Mouse (Mus musculus): ENCODE results near the gene Gm14139. TPM values are rescaled to one million over a fixed set of nuclear protein-coding genes. Genes with fewer than 3 reads are reported as not detected.
"Not testable (repeated sequence)": the region's sequence is repeated elsewhere in the genome, so short reads cannot be mapped to it uniquely, and the experiment has no call there.

Gene Gm14139
- polyA plus RNA-seq, 1 experiment from 2014 or later: not detected

- Histone ChIP-seq H3K4me3 (ENCODE audit: low read depth, low read length) (peak within 1 kb of the TSS; percentile 35), H3K9ac (replicated peaks; ENCODE audit: low read depth, low read length) (0 out of 2 replicates have a peak within 1 kb of the TSS, but pooled peaks have one; percentile 14), H3K4me2 (replicated peaks; ENCODE audit: low read depth, low read length) (peak within 1 kb of the TSS; percentile 36)
- ATAC-seq (ENCODE audit: insufficient number of reproducible peaks, insufficient read depth, low FRiP score, low read depth): peak; percentile 100
- not testable (repeated sequence) for H3K27ac ChIP-seq (ENCODE audit: low read length); H3K4me1 ChIP-seq (ENCODE audit: control insufficient read depth, insufficient read depth, low read length); H3K36me3 ChIP-seq (ENCODE audit: control insufficient read depth, insufficient read depth, low read length); H3K27me3 ChIP-seq (ENCODE audit: control insufficient read depth, insufficient read depth, low read length); H3K9me3 ChIP-seq (ENCODE audit: control insufficient read depth, low read depth, low read length)
- 2% methylated on average over 15 of the region's 15 CpGs for WGBS
Measured at GRCm38 (mm10) chr2:150217600-150218362, 36.2 kb downstream of the Gm14139 start, which contains the start of gene Zfp937. Gene Zfp937, plus strand, starts transcription at chr2:150218073.

DNA sequence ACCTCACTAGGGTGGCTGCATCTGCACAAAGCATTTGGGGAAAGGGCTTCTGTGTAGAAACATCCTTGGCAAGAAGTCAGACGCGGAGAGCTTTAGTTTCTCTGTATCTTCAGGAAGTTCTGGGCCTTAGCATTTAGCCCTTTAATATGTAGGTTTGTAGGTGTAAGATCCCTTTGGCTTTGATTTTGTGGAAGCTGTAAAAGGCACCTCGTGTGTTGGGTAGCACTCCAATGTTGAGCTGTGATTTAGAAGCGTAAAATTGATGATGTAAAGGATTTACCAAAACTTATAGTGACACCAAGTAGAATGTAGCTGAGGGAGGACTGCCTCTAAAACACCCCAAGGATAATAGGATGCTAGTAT is 36.8 kb downstream of the Gm14139 start:
- not testable (repeated sequence) for H3K27ac ChIP-seq (ENCODE audit: low read length); H3K4me1 ChIP-seq (ENCODE audit: control insufficient read depth, insufficient read depth, low read length); H3K27me3 ChIP-seq (ENCODE audit: control insufficient read depth, insufficient read depth, low read length); H3K36me3 ChIP-seq (ENCODE audit: control insufficient read depth, insufficient read depth, low read length); H3K9me3 ChIP-seq (ENCODE audit: control insufficient read depth, low read depth, low read length)
- 0% methylated on average over 2 of the region's 4 CpGs for WGBS
- H3K4me3 ChIP-seq (ENCODE audit: low read depth, low read length): peak overlapping the region; percentile 35
- H3K4me2 ChIP-seq (replicated peaks; ENCODE audit: low read depth, low read length): peak overlapping the region; percentile 36
- ATAC-seq (ENCODE audit: insufficient number of reproducible peaks, insufficient read depth, low FRiP score, low read depth): peak; percentile 16; the same call in 1 of the 2 replicates
- 0 out of 2 replicates have a peak overlapping the region, but pooled peaks have one; percentile 14 for H3K9ac ChIP-seq (replicated peaks; ENCODE audit: low read depth, low read length)

GRCm38 (mm10) chr2:150223263-150223662 is 41.7 kb downstream of the Gm14139 start:
- H3K4me3 ChIP-seq (ENCODE audit: low read depth, low read length); H3K36me3 ChIP-seq (ENCODE audit: control insufficient read depth, insufficient read depth, low read length); H3K4me2 ChIP-seq (replicated peaks; ENCODE audit: low read depth, low read length); H3K4me1 ChIP-seq (ENCODE audit: control insufficient read depth, insufficient read depth, low read length); H3K9me3 ChIP-seq (ENCODE audit: control insufficient read depth, low read depth, low read length); H3K9ac ChIP-seq (replicated peaks; ENCODE audit: low read depth, low read length); H3K27ac ChIP-seq (ENCODE audit: low read length); ATAC-seq (ENCODE audit: insufficient number of reproducible peaks, insufficient read depth, low FRiP score, low read depth); H3K27me3 ChIP-seq (ENCODE audit: control insufficient read depth, insufficient read depth, low read length): not testable (repeated sequence)

Other genes with a start within 250 kb of the Gm14139 start
- 9.3 and 10.5 TPM in 2 replicates for gene Zfp120, start 45.0 kb upstream of the Gm14139 start, polyA plus RNA-seq (2014; fragmentation: Nextera tagmentation; extraction: Ambion mirVana)
- not detected in 2 replicates for gene Gm10770, start 2.1 kb upstream of the Gm14139 start, polyA plus RNA-seq (2014; fragmentation: Nextera tagmentation; extraction: Ambion mirVana)
- gene Zfp937, start 36.3 kb downstream of the Gm14139 start, polyA plus RNA-seq (2014; fragmentation: Nextera tagmentation; extraction: Ambion mirVana): 10.7 TPM in 2 replicates
- 5.4 and 5.9 TPM in 2 replicates for gene Gm21994, start 73.8 kb downstream of the Gm14139 start, polyA plus RNA-seq (2014; fragmentation: Nextera tagmentation; extraction: Ambion mirVana)
- not detected in 2 replicates for gene Gm14124, start 75.8 kb downstream of the Gm14139 start, polyA plus RNA-seq (2014; fragmentation: Nextera tagmentation; extraction: Ambion mirVana)
- gene Gm10130, start 141.9 kb downstream of the Gm14139 start, polyA plus RNA-seq (2014; fragmentation: Nextera tagmentation; extraction: Ambion mirVana): 3.0 and 3.1 TPM in 2 replicates
- 10.0 and 12.2 TPM in 2 replicates for gene 3300002I08Rik, start 181.0 kb downstream of the Gm14139 start, polyA plus RNA-seq (2014; fragmentation: Nextera tagmentation; extraction: Ambion mirVana)

All from stomach, embryonic 14.5 days (tissue).